Mouse (Mus musculus) layer of hippocampus, adult 9-11 months (tissue): ENCODE measurements around the gene Adora2b.

Source experiments
- DNase-seq: peaks from one replicate; pipeline ENCODE4 v3.0.0; 2022

Gene Adora2b

DNA sequence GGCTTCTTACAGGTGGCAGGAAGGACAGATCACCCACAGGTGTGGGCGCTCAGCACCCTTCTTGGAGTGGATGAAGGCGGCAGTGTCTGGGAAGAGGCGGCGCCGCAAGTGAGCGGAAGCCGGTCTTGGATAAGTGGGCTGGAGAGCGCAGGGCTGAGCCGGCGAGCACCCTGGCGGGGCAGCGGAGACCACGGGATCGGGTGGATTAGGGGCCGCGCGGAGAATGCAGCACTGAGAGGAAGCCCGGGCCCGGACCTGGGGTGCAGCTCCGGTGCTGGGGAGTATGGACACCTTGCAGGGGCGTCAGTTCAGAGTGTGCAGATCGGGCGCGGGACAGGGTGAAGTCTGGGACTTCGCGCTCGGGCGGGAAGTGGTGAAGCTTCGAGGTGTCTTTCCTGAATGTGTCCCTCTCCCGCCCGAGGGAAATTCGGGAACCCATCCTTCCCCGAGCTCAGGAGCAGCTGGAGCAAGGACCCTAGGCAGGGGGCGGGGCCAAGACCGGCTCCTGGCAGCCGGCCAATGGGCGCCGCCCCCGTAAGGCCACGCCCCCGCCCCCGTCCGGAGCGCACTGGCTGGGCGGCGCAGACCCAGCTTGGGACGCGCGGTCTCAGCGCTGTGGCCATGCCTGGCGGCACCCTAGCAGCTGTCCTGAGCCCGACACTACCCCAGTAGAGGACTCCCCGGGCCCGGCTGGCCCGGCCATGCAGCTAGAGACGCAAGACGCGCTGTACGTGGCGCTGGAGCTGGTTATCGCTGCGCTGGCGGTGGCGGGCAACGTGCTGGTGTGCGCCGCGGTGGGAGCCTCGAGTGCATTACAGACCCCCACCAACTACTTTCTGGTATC, at the start of gene Adora2b:
TSS of gene Adora2b (plus strand) at position 584 of the 844 bp plus-strand sequence.
- no peak for DNase-seq

DNA sequence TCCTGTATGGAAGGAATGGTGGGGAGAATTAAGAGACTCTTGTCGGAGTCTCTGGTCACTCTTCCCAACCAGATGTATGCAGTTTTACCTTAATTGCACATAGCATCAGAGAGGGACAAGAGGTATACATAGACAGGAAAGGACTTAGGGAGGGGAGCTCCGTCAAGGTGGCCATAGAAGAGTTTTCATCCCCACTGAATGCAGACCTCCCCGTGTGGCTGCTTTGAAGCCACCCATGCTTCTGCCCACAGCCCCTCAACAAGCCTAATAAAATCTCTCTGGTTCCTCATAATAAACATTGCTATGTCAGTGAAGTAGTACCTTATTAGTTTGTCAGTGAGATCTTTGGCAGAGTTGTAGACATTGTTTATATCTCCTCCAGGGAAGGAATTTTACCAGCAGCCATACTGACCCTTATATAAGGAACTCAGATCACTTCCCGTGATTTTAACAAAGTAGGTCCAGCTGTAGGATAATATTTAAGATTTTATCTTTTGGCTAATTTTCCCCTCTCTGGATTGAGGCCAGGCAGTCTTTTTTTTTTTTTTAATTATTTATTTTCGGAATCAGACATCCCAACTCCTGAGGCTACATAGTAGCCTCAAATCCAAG, 47.8 kb upstream of the Adora2b start:
- DNase-seq = no peak

DNA sequence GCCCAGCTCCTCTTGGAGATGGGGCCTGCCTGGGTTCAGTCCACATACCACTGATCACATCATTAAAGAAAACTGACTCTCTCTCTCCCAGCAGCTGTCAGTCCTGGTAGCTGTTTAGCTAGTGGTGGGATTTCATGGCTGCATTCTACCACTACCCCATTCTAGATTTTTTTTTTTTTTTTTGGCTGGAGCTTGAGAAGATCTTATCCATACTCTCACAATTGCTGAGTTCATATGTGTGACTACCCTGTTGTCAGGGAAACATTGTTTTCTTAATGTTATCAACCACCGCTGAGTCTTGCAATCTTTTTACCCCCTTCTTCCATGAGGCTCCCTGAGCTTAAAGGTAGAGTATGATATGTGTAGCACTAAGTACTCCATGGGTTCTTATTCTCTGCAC, 46.1 kb upstream of the Adora2b start:
- no peak for DNase-seq

DNA sequence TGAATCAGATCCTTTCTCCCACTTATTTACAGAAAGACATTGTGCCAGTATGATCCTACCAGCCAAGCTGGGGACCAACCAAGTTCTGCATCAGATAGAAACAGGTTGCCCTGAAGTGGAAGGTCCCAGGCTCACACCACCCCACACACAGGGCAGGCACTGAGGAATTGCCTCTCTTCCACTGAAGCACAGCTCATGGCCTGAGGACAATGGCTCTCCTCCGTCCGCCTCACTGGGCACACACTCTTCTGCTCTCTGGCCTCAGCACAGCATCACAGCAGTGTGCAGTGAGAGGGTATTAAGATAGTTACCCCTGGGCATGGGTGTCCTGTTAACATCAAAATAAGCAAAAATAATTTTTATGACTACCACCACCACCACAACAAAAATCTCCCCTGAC, 39.7 kb upstream of the Adora2b start:
- no peak for DNase-seq

DNA sequence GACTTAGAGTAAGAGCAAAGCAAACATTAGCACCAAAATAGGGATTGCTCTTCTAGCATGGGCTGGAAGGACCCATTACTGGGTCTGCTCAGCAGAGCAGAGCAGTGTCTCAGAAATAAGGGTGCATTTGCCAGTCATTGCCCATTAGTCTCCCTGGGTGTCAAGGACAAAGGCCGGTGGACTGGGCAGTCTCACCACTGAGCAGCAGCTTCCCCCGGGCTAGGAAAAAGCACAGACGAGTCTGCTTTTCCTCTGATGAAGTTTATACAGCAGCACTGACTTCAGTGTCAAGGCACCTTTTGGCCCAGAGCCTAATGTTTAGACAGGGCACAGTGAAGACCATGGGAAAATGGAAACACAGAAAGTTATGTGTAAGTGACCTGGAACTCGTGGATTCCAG, 38.9 kb upstream of the Adora2b start:
- DNase-seq = no peak

DNA sequence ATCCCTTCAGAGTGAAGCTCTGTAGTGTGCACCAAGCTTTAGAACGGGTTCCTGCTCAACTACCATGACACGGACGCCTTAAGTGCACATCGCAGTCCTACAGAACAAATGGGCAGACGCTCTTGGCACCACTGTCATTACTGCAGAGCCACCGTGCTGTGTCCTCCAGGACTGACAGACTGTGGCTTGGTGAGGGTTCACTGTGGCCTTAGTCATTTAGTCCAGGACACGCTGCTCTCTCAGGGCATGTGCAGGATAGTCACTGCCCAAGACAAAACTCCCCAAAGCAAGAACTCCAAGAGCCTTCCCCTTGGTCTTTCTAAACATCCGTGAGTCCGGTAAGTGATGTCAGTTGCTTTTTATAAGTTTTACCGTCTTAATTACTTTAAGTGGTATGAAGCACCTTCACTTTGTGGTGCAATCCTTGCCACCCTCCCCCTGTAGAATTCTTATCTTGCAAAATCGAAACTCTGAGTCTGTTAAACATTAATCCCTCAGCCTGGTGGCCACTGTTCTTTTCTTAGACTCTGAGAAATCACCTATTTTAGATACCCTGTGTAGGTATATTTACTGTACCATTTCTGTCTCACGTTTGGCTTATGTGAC, 35.3 kb upstream of the Adora2b start:
- DNase-seq = no peak

DNA sequence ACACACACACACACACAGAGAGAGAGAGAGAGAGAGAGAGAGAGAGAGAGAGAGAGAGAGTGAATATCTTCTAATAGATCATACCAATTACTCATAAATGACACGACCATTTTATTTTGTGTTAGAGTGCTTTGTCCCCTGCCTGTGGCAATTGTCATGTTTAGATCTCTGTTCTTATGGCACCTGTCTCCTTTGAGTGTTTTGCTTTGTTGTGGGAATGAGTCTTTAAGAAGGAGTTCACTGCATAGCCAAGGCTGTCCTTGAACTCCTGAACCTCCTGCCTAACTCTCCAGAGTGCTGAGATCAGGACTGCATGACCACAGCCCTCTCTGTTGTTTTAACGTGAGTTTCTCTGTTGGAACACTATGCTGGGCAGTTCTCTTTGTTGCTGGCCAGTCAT, 33.7 kb upstream of the Adora2b start:
- no peak for DNase-seq

DNA sequence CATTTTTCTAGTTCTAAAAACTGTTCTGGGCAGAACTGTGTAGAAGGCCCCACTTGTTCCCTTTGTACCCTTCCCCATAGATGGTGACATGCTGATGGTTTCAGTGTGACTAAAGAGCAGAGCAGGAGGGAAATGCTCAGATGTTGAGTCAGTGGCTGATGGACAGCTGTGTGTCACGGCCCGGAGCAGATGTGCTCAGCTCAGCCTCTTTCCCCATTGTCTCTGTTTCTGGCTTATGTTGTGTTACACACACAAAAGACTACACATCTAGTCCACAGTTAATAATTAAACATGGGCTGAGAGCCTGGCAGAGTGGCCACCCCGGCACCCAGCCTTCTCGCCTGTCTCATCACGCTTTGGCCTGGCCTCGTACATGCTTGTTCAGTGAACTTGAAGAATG, 31.0 kb upstream of the Adora2b start:
- no peak for DNase-seq

DNA sequence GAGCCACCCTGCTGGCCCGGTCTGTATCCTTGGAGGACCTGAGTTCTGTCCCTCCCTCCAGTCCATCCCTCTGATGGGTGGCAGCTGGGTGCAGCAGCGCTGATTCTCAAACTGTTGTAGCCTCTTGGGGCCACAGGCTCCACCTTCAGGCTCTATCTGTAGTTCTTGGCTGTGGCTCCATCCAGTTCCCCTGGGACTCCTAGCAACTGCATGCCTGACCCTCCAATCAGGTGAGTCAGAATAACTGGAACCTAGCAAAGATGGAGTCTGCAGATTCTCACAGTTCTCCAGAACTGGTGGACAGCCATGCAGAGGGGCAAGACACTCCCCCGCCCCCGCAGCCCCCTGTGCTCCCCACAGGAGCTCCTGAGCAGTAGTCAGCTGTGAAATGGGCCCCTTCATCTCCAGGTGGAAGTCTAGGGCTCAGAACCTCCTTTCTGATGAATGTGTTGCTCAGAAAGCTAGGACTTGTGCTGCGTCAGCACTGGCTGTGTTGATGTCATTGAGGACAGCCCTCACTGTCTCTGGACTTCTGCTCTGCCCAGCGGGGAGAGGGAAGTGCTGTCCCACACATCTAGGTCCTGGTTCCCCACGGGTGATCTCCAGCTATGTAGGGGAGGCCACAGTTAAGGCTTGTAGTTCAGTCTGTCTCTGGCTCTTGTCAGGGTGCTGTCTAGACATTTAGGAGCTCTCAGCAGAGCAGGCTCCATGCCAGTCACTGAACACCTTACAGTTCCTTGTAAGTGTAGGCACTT, 27.9 kb upstream of the Adora2b start:
- peak; percentile 30 for DNase-seq

DNA sequence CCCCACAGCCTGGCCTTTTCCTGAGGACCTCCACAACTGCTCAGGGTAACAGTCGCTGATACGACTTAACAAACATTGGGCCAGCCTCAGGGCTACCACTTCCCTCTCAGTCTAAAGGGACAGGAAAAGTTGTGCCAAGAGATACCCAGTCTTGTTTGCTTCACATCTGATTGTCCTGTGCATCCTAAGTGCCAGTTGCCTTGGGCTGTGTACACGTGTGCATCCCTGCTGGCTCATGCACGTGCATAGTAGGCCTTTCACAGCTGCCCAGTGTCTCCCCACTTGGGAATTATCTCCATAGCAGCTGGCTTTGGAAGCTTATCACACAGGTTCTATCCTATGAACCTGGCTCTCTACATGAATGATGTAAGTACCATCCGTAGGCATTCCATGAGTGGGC, 25.4 kb upstream of the Adora2b start:
- no peak for DNase-seq

DNA sequence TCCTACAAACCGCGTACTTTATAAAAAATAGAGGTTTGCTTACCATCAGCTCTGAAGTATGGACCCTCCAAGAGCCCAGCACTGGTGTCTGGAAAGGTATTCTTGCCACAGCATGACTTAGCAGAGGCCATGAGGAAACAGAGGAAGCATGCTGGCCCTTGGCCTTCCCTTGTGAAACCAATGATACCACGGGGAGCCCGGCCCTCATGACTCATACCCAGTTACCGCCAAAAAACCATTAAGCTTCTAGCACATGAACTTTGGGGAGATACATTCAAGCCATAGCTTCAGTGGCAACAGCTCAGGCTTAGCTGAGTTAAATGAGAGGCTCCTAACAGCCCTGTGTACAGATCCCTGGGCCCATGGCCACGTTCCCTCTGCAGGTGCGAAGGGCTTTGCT, 24.8 kb upstream of the Adora2b start:
- DNase-seq = no peak

DNA sequence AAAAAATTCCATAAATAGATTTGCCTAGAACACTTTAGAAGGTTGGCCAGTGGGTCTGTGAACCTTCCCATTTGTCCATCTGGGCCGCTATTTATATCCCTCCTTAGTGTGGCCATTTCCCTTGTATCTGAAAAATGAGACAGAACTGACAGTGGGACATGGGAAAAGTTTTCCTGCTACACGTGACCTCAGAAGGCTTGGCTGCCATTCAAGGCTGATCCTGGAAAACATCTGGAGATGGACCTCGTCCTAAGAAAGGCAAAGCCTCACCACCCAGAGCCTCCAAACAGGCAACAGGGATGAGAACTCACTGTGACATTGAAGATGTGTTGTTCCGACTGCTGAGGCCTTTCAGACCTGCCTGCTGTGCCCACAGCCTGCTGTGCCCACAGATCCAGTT, 24.0 kb upstream of the Adora2b start:
- DNase-seq = no peak

DNA sequence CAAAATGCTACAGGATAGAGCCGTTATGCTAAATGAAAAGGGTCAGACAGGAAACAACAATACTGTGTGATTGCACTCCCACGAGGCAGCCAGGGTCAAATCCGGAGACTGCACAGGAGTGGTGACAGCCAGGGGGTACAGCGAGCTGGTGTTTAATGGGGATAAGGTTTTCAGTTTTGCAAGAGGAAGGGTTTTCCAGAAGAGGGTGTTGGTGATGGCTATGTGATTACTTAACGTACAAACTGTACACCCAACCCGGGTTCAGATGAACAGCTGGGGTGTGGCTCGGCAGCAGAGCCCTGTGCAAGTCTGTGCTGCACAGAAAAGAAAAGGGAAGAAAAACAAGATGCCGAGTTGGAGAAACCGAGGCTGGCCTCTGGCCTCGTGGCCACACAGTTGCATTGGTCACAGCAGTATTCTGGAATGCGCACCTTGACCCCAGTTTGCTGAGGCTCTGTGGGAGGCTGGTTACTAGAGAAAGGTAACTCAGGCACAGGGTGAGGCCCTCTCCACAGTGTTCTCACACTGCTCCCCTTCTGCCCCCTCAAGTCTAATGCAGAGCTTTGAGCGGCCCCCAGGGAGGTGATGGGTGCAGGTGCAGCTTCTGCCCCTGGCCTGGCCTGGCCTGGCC, 8.0 kb upstream of the Adora2b start:
- DNase-seq = no peak

DNA sequence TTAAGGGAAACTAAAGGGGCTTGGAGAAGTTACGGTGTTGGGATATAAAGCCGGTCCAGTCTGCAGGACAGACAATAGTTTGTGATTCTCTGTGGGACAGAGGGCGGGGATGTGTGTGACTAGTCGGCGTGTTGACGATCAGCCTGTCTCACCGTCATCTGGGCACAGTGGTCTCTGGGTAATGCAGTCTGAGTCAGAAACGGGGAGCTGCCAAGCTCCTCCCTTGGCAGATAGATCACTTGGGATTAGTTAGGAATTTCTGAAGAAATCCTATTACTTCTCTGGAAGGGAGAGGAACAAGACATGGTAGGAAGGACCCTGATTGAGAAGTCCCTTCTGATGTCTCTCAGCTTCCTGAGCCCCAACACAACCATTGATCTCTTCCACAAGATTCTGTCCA, 4.9 kb upstream of the Adora2b start:
- no peak for DNase-seq

DNA sequence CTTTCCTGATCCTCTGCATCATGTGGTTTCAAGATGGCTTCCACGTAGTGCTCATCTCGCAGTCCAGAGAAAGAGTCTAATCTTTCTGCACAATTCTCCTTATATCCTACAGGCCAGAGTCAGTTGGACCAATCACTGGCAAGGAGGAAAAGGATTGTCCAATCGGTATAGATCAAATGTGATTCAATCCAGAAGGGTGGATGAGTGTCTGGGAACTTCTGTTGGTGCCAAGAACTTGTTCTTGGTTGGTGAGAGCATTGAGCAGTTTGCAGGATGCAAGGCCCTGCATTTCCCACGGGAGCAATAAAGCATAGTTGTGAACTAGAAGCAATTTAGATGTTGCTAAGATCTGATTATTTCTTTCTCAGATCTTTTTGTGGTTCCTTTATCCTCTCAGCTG, 4.3 kb upstream of the Adora2b start:
- no peak for DNase-seq

DNA sequence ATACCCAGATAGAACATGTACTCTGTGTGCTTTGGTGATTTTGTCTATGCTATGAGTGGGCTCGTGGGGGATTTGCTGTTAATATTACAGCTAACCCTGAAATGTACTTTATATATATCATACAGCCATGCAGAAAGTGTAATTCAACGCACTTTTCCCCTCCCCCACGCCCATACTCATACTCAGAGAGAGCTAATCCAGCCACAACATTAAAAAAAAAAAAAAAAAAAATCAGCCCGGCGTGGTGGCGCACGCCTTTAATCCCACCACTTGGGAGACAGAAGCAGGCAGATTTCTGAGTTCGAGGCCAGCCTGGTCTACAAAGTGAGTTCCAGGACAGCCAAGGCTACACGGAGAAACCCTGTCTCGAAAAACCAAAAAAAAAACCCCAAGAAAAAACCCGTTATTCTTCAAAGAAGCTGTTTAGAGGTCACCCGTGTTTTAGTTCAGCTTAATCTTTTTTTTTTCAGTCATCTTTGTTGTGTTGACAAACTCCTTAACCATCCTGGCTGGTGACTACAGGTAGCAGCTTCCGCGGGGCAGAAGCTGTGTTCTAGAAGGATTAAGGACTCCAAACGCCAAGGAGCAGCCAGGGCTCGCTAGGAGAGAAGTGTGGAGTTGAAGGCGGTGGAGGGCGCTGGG, 904 bp upstream of the Adora2b start:
- no peak for DNase-seq

DNA sequence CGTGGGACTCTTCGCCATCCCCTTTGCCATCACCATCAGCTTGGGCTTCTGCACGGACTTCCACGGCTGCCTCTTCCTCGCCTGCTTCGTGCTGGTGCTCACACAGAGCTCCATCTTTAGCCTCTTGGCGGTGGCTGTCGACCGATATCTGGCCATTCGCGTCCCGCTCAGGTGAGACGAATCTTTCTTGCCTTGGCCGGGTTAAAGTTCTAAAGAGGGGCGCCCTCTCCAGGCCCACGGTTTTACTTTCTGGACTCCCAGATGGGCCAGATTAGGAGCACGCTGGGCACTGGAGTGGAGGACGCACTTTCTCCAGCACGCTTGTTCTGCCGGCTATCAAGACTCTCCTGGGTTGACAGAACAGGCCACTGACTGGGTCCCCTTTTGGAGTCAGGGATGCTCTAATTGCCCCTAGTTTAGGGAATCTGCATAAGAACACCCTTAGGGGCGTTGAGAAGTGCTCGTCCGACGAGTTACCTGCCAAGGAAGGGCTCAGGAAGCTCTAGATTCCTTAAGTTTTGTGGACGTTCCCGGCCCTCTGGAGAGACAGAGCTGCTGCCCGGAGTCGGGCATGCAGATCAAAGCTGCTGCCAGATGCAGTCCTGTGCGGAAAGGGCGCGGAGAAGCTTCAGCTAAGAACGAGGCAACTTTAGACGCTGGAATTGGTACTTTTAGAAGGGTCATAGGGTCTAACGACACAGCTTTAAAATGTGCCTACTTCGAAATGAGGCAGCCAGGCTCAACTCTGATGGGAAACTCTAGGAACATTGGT, 668 bp downstream of the Adora2b start:
- DNase-seq = no peak

DNA sequence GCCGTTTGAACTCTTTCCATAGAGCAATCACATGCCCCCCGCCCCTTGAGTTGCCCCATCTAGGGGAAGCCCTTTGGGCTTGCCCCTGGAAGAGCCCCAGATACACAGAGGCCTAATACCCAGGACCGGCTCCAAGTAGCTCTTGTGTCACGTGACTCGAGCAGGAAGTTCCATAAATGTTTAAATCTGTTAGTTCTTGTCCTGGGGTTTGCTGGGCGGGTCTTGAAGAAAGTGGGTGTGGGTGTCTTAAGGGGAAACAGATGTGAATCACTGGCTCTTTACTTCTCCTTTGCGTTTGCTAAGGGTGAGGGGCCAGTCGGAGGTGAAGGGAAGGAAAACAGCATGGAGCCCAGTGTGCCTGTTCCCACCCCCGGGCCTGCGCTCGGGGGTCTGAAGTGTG, 2.3 kb downstream of the Adora2b start:
- no peak for DNase-seq

DNA sequence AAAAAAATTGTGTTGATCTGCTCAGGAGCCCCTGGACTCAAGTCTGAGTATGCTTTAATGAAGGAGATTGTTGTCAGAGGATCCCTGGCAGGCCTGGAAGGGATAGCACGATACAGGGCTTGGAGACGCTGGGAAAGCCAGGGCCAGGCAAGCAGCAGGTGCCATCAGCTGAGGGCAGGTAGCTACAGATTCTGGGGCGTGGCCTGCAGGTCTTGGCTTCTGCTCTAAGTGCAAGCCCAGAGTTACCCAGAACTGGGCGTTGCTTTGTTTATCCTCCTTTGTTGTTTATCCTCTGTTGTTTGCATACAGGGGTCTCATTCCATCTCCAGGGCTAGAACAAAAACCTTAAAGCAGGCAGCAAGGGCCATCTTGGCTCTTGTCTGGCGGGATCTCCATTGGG, 4.6 kb downstream of the Adora2b start:
- DNase-seq = no peak

DNA sequence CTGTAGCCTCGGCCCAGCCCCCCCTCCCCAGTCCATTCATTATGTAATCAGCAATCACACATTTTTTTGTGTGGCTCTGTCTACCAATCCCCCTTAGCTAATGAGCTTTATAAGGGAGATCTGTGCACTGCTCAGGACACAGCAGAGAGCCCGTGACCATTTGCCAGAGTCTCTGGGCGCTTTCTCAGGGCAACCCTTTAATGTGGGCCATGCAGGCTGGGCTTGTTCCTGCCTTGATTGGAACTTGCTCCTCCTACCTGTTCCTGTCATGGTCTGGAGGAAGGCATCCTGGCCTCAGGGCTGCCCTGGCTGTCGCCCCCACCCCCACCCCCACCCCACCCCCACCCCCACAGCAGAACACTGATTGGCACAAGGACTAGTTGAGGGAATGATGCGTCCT, 10.4 kb downstream of the Adora2b start:
- no peak for DNase-seq

DNA sequence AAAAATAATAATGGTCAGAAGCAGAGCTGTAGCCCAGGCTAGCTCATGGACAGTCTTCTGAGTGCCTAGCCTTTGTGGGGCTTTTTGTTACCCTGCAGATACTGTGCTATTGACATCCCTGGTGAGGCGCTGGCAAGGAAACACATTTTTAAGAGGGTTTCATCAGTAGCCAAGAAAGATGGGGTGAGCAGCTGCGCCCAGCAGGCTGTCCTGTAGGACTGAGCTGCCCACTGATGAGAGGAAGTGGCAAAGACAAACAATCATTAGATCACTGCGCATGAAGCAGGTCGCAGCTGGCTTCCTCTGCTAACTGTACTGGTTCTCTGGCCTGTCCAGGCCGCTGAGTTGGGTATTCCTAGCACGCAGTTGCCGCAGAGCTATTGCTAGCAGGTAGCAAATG, 14.8 kb downstream of the Adora2b start:
- DNase-seq = no peak

DNA sequence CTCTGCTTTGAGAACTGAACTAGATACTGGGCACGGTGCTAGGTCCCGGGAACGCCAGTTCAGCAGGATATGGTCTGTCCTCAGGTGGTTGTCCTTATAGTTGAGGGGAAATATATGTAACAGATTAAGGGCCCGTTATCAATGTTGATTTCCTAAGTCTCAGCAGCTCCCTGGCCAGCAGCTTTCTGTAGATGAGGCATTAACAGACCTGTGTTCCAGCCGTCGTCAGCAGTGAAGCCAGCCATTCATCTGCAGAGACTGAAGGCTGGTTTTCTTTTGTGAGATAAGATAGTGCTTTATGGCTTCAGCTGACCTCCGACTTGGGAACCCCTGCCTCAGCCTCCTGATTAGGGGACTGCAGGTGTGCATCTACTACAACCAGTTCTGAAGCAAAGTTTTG, 15.2 kb downstream of the Adora2b start:
- DNase-seq = no peak
